1 mouse cellular context compared by ENCODE assay signal in the genomic region with DNA sequence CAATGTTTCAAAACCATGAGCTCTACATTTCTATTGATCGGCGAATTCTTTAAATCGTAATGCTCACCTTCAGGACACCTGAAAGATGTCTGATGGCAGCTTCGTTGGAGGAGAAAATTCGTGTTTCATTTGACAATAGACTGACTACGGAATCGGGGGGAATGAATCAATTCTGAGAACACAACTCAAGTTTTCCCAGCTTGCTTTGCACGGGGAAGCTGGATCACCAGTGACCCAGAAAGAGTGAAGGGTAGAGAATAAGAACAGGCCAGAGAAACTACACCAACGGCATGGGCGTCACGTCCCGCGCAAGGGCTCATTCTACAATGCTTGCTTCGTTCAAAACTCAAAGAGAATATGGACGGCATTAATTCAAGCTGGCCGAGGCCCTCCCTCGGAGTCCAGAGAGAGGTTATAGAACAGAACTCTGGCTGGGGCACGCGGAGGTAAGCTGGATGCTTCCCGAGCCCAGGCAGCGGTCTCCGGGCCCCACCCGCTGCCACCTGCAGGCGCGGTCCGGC.
TF ChIP-seq lines count a peak whose summit lies in the region.

No protein-coding gene starts in this region.

TF ChIP-seq in MEL, 35 proteins besides CTCF, POLR2A, EP300 and RAD21:
- TF ChIP-seq ZC3H11A (IDR thresholded peaks at IDR 0.05; ENCODE audit: low read depth, low read length) (no peak), MAFK (IDR thresholded peaks at IDR 0.05; ENCODE audit: borderline replicate concordance, low read depth, low read length) (no peak), MYC (IDR thresholded peaks at IDR 0.05; ENCODE audit: low read depth, low read length) (0 out of 2 replicates have a peak, but pooled peaks have one; percentile 22), NELFE (IDR thresholded peaks at IDR 0.05; ENCODE audit: low read depth, low read length) (peak; percentile 44)
